In genomic region chr4:118532663-118533062, GRCm38 (mm10) we compare ENCODE assay signal across 25 mouse cellular contexts. TPM values are rescaled to one million over a fixed set of nuclear protein-coding genes. Genes with fewer than 3 reads are reported as not detected.
DNase-seq lines count a peak whose midpoint lies in the region; ATAC-seq and TF ChIP-seq lines count a peak whose summit lies in the region.
"Had no signal": no experiment of that assay in that cellular context is flagged by ENCODE, and none has a peak within 500 bp of the region (broad histone marks: within the 10 kb centered on the region; RNA-seq: fewer than 3 reads in every experiment).

No protein-coding gene starts in this region.

- no peaks in the 10 kb centered on the region for H3K9me3 ChIP-seq in kidney, embryonic 16.5 days (ENCODE audit: low read length)
- no peaks in the 10 kb centered on the region for H3K9me3 ChIP-seq in forebrain, embryonic 16.5 days (ENCODE audit: control insufficient read depth, low read length)
- H3K9me3 ChIP-seq: embryonic facial prominence, embryonic 13.5 days; embryonic facial prominence, embryonic 15.5 days; forebrain, embryonic 10.5 days; forebrain, embryonic 12.5 days had no signal

- WGBS in kidney, adult 2 months = 33% methylated on average over 5 of the region's 5 CpGs
- 53% methylated on average over 5 of the region's 5 CpGs for WGBS in kidney, embryonic 16.5 days
- WGBS in forebrain, embryonic 16.5 days = 79% methylated on average over 5 of the region's 5 CpGs

- H3K4me2 ChIP-seq in kidney, embryonic 16.5 days (replicated peaks; ENCODE audit: low read depth, low read length) = no peak overlapping the region
- no peak overlapping the region for H3K4me2 ChIP-seq in forebrain, embryonic 16.5 days (ENCODE audit: low read length)
- H3K4me2 ChIP-seq: embryonic facial prominence, embryonic 13.5 days; embryonic facial prominence, embryonic 15.5 days; forebrain, embryonic 12.5 days had no signal

- H3K4me1 ChIP-seq in kidney, adult 2 months (ENCODE audit: control insufficient read depth, insufficient read depth, low read length) = peaks cover 34% of the 10 kb centered on the region
- peaks cover 19% of the 10 kb centered on the region for H3K4me1 ChIP-seq in kidney, embryonic 16.5 days (ENCODE audit: insufficient read depth, low read length)
- no peaks in the 10 kb centered on the region for H3K4me1 ChIP-seq in forebrain, embryonic 16.5 days (replicated peaks; ENCODE audit: control insufficient read depth, insufficient read depth, low read length)
- H3K4me1 ChIP-seq: embryonic facial prominence, embryonic 13.5 days; embryonic facial prominence, embryonic 15.5 days had no signal

- no peaks in the 10 kb centered on the region for H3K27me3 ChIP-seq in kidney, adult 2 months (replicated peaks; ENCODE audit: control insufficient read depth, insufficient read depth, low read length)
- no peaks in the 10 kb centered on the region for H3K27me3 ChIP-seq in kidney, embryonic 16.5 days (ENCODE audit: insufficient read depth, low read length)
- no peaks in the 10 kb centered on the region for H3K27me3 ChIP-seq in forebrain, embryonic 16.5 days (replicated peaks; ENCODE audit: control insufficient read depth, insufficient read depth, low read length)
- H3K27me3 ChIP-seq: embryonic facial prominence, embryonic 13.5 days; embryonic facial prominence, embryonic 15.5 days; forebrain, embryonic 12.5 days had no signal

- DNase-seq in kidney, adult 2 months = peak; percentile 71
- no peak for DNase-seq in kidney, postnatal 10 days
- peak; percentile 66 for DNase-seq in kidney, adult 9 months
- no peak for DNase-seq in kidney, postnatal 14 days
- no peak for DNase-seq in kidney, postnatal 4 days
- peak; percentile 33 to 74 for DNase-seq in kidney, postnatal 25 days
- DNase-seq: adrenal gland, adult 2 months; adrenal gland, postnatal 10 days; adrenal gland, postnatal 25 days; cerebellum, adult 11 months; cerebellum, adult 18-20 months; cerebellum, adult 8-10 months; cerebellum, adult 9-11 months; cerebellum, postnatal 14 days; cerebellum, postnatal 36 days; embryo, embryonic 11 days had no signal

- H3K4me3 ChIP-seq in kidney, adult 2 months (ENCODE audit: insufficient read depth, low read depth, low read length) = no peak overlapping the region
- H3K4me3 ChIP-seq in kidney, embryonic 16.5 days (ENCODE audit: low read length) = no peak overlapping the region
- H3K4me3 ChIP-seq in forebrain, embryonic 16.5 days (replicated peaks; ENCODE audit: low read length) = no peak overlapping the region
- H3K4me3 ChIP-seq: embryonic facial prominence, embryonic 13.5 days; embryonic facial prominence, embryonic 15.5 days; erythroblast, embryonic 14.5 days; forebrain, embryonic 10.5 days; forebrain, embryonic 12.5 days had no signal

- no peaks in the 10 kb centered on the region; the same call in 1 of the 2 replicates for H3K36me3 ChIP-seq in kidney, adult 2 months (ENCODE audit: control insufficient read depth, insufficient read depth, low read length)
- no peaks in the 10 kb centered on the region for H3K36me3 ChIP-seq in kidney, embryonic 16.5 days (ENCODE audit: insufficient read depth, low read length)
- H3K36me3 ChIP-seq in forebrain, embryonic 16.5 days (ENCODE audit: control insufficient read depth, insufficient read depth) = no peaks in the 10 kb centered on the region
- H3K36me3 ChIP-seq: embryonic facial prominence, embryonic 13.5 days; embryonic facial prominence, embryonic 15.5 days; forebrain, embryonic 10.5 days; forebrain, embryonic 12.5 days had no signal

- no peak for TF ChIP-seq POLR2A in kidney, adult 2 months (IDR thresholded peaks at IDR 0.05; ENCODE audit: low read depth, low read length)

- TF ChIP-seq CTCF in kidney, adult 2 months (conservative IDR thresholded peaks at IDR 0.05; ENCODE audit: insufficient read depth, insufficient read length, low read depth, low read length) = no peak

- ATAC-seq in kidney, embryonic 16.5 days (ENCODE audit: low FRiP score, low TSS enrichment) = peak; percentile 23; the same call in 1 of the 2 replicates
- no peak for ATAC-seq in forebrain, embryonic 16.5 days
- ATAC-seq: forebrain, embryonic 14.5 days had no signal

- H3K27ac ChIP-seq in kidney, adult 2 months (ENCODE audit: insufficient read depth, low read depth, low read length) = peak overlapping the region; percentile 71
- peak overlapping the region; percentile 19 for H3K27ac ChIP-seq in kidney, embryonic 16.5 days (ENCODE audit: low read length)
- no peak overlapping the region for H3K27ac ChIP-seq in forebrain, embryonic 16.5 days (ENCODE audit: low read length)
- H3K27ac ChIP-seq: embryonic facial prominence, embryonic 13.5 days; embryonic facial prominence, embryonic 15.5 days; forebrain, embryonic 10.5 days; forebrain, embryonic 12.5 days had no signal

- no peak overlapping the region for H3K9ac ChIP-seq in kidney, embryonic 16.5 days (replicated peaks; ENCODE audit: low read length)
- H3K9ac ChIP-seq in forebrain, embryonic 16.5 days (replicated peaks; ENCODE audit: low read depth, low read length) = no peak overlapping the region
- H3K9ac ChIP-seq: embryonic facial prominence, embryonic 13.5 days; embryonic facial prominence, embryonic 15.5 days; forebrain, embryonic 12.5 days had no signal

RNA-seq across cellular contexts. Expression of gene 2610528J11Rik, which starts 5.9 kb away (rescaled TPM):
- 166 and 182 TPM in 2 replicates for polyA plus RNA-seq in kidney, adult 2 months (2012; rRNA removed)
- polyA plus RNA-seq in kidney, embryonic 16.5 days (2015; fragmentation: Nextera tagmentation; extraction: Ambion mirVana) = 30.1 and 33.1 TPM in 2 replicates
- polyA plus RNA-seq in forebrain, embryonic 16.5 days (2015; fragmentation: Nextera tagmentation; extraction: Ambion mirVana) = 0.26 TPM in 1 of 2 replicates, not detected in the other
- polyA plus RNA-seq: adrenal gland, adult 2 months; C2C12; forebrain, embryonic 14.5 days had no signal

RNA-seq across cellular contexts. Expression of gene Tmem125, which starts 11.2 kb away (rescaled TPM):
- 30.3 and 44.7 TPM in 2 replicates for polyA plus RNA-seq in kidney, adult 2 months (2012; rRNA removed)
- polyA plus RNA-seq in kidney, embryonic 16.5 days (2015; fragmentation: Nextera tagmentation; extraction: Ambion mirVana) = 8.0 and 8.9 TPM in 2 replicates
- polyA plus RNA-seq in forebrain, embryonic 16.5 days (2015; fragmentation: Nextera tagmentation; extraction: Ambion mirVana) = 0.21 TPM in 1 of 2 replicates, not detected in the other
- polyA plus RNA-seq: C2C12; erythroblast, embryonic 14.5 days; forebrain, embryonic 12.5 days; forebrain, embryonic 14.5 days had no signal

RNA-seq across cellular contexts. Expression of gene Tie1, which starts 42.8 kb away (rescaled TPM):
- 44.5 and 51.8 TPM in 2 replicates for polyA plus RNA-seq in kidney, adult 2 months (2012; rRNA removed)
- 65.3 and 66.4 TPM in 2 replicates for polyA plus RNA-seq in kidney, embryonic 16.5 days (2015; fragmentation: Nextera tagmentation; extraction: Ambion mirVana)
- 12.7 and 14.1 TPM in 2 replicates for polyA plus RNA-seq in forebrain, embryonic 16.5 days (2015; fragmentation: Nextera tagmentation; extraction: Ambion mirVana)
- polyA plus RNA-seq: C2C12 had no signal

Comparison
In these comparisons a context has a peak if more than half of its experiments do, and no peak if none do; other contexts are left out.
1. DNase-seq: peak in kidney, adult 2 months (single experiment), kidney, adult 9 months (single experiment) and kidney, postnatal 25 days (2 of 2); none in kidney, postnatal 10 days (single experiment), kidney, postnatal 14 days (single experiment) and kidney, postnatal 4 days (0 of 2).
2. RNA of gene 2610528J11Rik, which starts 5.9 kb away (polyA plus RNA-seq): 166 to 182 TPM in kidney, adult 2 months and 30.1 to 33.1 TPM in kidney, embryonic 16.5 days; 0.26 TPM in forebrain, embryonic 16.5 days; every median in the first group is over 10 times any median in the second.